Mouse (Mus musculus): Measurements from ENCODE around the gene Lig3. TPM values are rescaled to one million over a fixed set of nuclear protein-coding genes. Genes with fewer than 3 reads are reported as not detected.
A peak's percentile ranks its signal among the peaks of the same experiment; 100 is the strongest.

The Lig3 gene
- 27.3 and 30.7 TPM in 2 replicates for polyA plus RNA-seq (2015; fragmentation: Nextera tagmentation; extraction: Ambion mirVana)

- Histone ChIP-seq H3K36me3 (ENCODE audit: control insufficient read depth, insufficient read depth, low read length) (peaks cover 9% of the 10 kb centered on the region), H3K9ac (ENCODE audit: low read length) (peak within 1 kb of the TSS; percentile 84), H3K9me3 (replicated peaks; ENCODE audit: control insufficient read depth, low read length) (no peaks in the 10 kb centered on the region), H3K27ac (ENCODE audit: low read length) (peak within 1 kb of the TSS; percentile 96), H3K4me2 (ENCODE audit: low read depth, low read length) (peak within 1 kb of the TSS; percentile 63), H3K4me3 (replicated peaks; ENCODE audit: low read length) (peak within 1 kb of the TSS; percentile 64), H3K27me3 (ENCODE audit: control insufficient read depth, insufficient read depth, low read length) (no peaks in the 10 kb centered on the region), H3K4me1 (ENCODE audit: control insufficient read depth, insufficient read depth, low read length) (peaks cover 16% of the 10 kb centered on the region)
- peak; percentile 95 for ATAC-seq (ENCODE audit: insufficient read depth, low FRiP score)
- under 1% methylated on average over 69 of the region's 90 CpGs for WGBS
Observed at GRCm38 (mm10) chr11:82780983-82781903, at the start of gene Lig3. Gene Lig3 (plus strand): TSS chr11:82781108.

GRCm38 (mm10) chr11:82734227-82734626 lies 46.7 kb upstream of the Lig3 start:
- ATAC-seq (ENCODE audit: insufficient read depth, low FRiP score), result no peak

GRCm38 (mm10) chr11:82739006-82739405 lies 41.9 kb upstream of the Lig3 start:
- no peak for ATAC-seq (ENCODE audit: insufficient read depth, low FRiP score)
- H3K4me2 ChIP-seq (ENCODE audit: low read depth, low read length), result no peak overlapping the region
- no peak overlapping the region for H3K4me3 ChIP-seq (replicated peaks; ENCODE audit: low read length)

More at GRCm38 (mm10) chr11:82734227-82734626, 46.7 kb upstream of the Lig3 start:
- H3K9me3 ChIP-seq (replicated peaks; ENCODE audit: control insufficient read depth, low read length), result no peaks in the 10 kb centered on the region
- no peak overlapping the region for H3K4me3 ChIP-seq (replicated peaks; ENCODE audit: low read length)
- H3K36me3 ChIP-seq (ENCODE audit: control insufficient read depth, insufficient read depth, low read length), result no peaks in the 10 kb centered on the region
- no peaks in the 10 kb centered on the region for H3K27me3 ChIP-seq (ENCODE audit: control insufficient read depth, insufficient read depth, low read length)
- H3K4me1 ChIP-seq (ENCODE audit: control insufficient read depth, insufficient read depth, low read length), result no peaks in the 10 kb centered on the region
- no peak overlapping the region for H3K4me2 ChIP-seq (ENCODE audit: low read depth, low read length)
- H3K27ac ChIP-seq (ENCODE audit: low read length), result no peak overlapping the region
- no peak overlapping the region for H3K9ac ChIP-seq (ENCODE audit: low read length)

GRCm38 (mm10) chr11:82746138-82746537 lies 34.8 kb upstream of the Lig3 start:
- Histone ChIP-seq H3K9ac (ENCODE audit: low read length) (no peak overlapping the region), H3K4me2 (ENCODE audit: low read depth, low read length) (no peak overlapping the region), H3K36me3 (ENCODE audit: control insufficient read depth, insufficient read depth, low read length) (no peaks in the 10 kb centered on the region), H3K4me3 (replicated peaks; ENCODE audit: low read length) (no peak overlapping the region), H3K9me3 (replicated peaks; ENCODE audit: control insufficient read depth, low read length) (no peaks in the 10 kb centered on the region), H3K27ac (ENCODE audit: low read length) (no peak overlapping the region), H3K4me1 (ENCODE audit: control insufficient read depth, insufficient read depth, low read length) (no peaks in the 10 kb centered on the region), H3K27me3 (ENCODE audit: control insufficient read depth, insufficient read depth, low read length) (no peaks in the 10 kb centered on the region)
- 30% methylated on average over 6 of the region's 6 CpGs for WGBS
- ATAC-seq (ENCODE audit: insufficient read depth, low FRiP score), result no peak

More at GRCm38 (mm10) chr11:82739006-82739405, 41.9 kb upstream of the Lig3 start:
- Histone ChIP-seq H3K27ac (ENCODE audit: low read length) (no peak overlapping the region), H3K27me3 (ENCODE audit: control insufficient read depth, insufficient read depth, low read length) (no peaks in the 10 kb centered on the region), H3K36me3 (ENCODE audit: control insufficient read depth, insufficient read depth, low read length) (no peaks in the 10 kb centered on the region), H3K9me3 (replicated peaks; ENCODE audit: control insufficient read depth, low read length) (no peaks in the 10 kb centered on the region), H3K9ac (ENCODE audit: low read length) (no peak overlapping the region), H3K4me1 (ENCODE audit: control insufficient read depth, insufficient read depth, low read length) (no peaks in the 10 kb centered on the region)

- H3K4me2 ChIP-seq (ENCODE audit: low read depth, low read length), result 0 out of 2 replicates have a peak overlapping the region, but pooled peaks have one; percentile 12
- no peak for ATAC-seq (ENCODE audit: insufficient read depth, low FRiP score)
- H3K36me3 ChIP-seq (ENCODE audit: control insufficient read depth, insufficient read depth, low read length), result no peaks in the 10 kb centered on the region
- H3K4me3 ChIP-seq (replicated peaks; ENCODE audit: low read length), result peak overlapping the region; percentile 14
- no peak overlapping the region for H3K27ac ChIP-seq (ENCODE audit: low read length)
- H3K27me3 ChIP-seq (ENCODE audit: control insufficient read depth, insufficient read depth, low read length), result no peaks in the 10 kb centered on the region
- 75% methylated on average over 8 of the region's 8 CpGs for WGBS
- no peaks in the 10 kb centered on the region for H3K4me1 ChIP-seq (ENCODE audit: control insufficient read depth, insufficient read depth, low read length)
- peak overlapping the region; percentile 50 for H3K9ac ChIP-seq (ENCODE audit: low read length)
- H3K9me3 ChIP-seq (replicated peaks; ENCODE audit: control insufficient read depth, low read length), result no peaks in the 10 kb centered on the region
Observed at GRCm38 (mm10) chr11:82746857-82747366, 34.0 kb upstream of the Lig3 start.

- ATAC-seq (ENCODE audit: insufficient read depth, low FRiP score), result no peak
- no peak overlapping the region for H3K4me3 ChIP-seq (replicated peaks; ENCODE audit: low read length)
Observed at GRCm38 (mm10) chr11:82752349-82753115, 28.4 kb upstream of the Lig3 start.

GRCm38 (mm10) chr11:82755919-82756318 lies 25.0 kb upstream of the Lig3 start:
- Histone ChIP-seq H3K36me3 (ENCODE audit: control insufficient read depth, insufficient read depth, low read length) (no peaks in the 10 kb centered on the region), H3K4me2 (ENCODE audit: low read depth, low read length) (no peak overlapping the region), H3K27ac (ENCODE audit: low read length) (no peak overlapping the region), H3K4me3 (replicated peaks; ENCODE audit: low read length) (no peak overlapping the region), H3K9ac (ENCODE audit: low read length) (no peak overlapping the region), H3K27me3 (ENCODE audit: control insufficient read depth, insufficient read depth, low read length) (no peaks in the 10 kb centered on the region; the same call in 1 of the 2 replicates), H3K9me3 (replicated peaks; ENCODE audit: control insufficient read depth, low read length) (no peaks in the 10 kb centered on the region), H3K4me1 (ENCODE audit: control insufficient read depth, insufficient read depth, low read length) (no peaks in the 10 kb centered on the region)
- ATAC-seq (ENCODE audit: insufficient read depth, low FRiP score), result no peak
- 88% methylated on average over 1 of the region's 1 CpGs for WGBS

More at GRCm38 (mm10) chr11:82752349-82753115, 28.4 kb upstream of the Lig3 start:
- H3K4me2 ChIP-seq (ENCODE audit: low read depth, low read length), result no peak overlapping the region
- no peak overlapping the region for H3K9ac ChIP-seq (ENCODE audit: low read length)
- no peaks in the 10 kb centered on the region for H3K36me3 ChIP-seq (ENCODE audit: control insufficient read depth, insufficient read depth, low read length)
- WGBS, result 75% methylated on average over 6 of the region's 6 CpGs
- H3K4me1 ChIP-seq (ENCODE audit: control insufficient read depth, insufficient read depth, low read length), result no peaks in the 10 kb centered on the region
- no peaks in the 10 kb centered on the region for H3K27me3 ChIP-seq (ENCODE audit: control insufficient read depth, insufficient read depth, low read length)
- H3K9me3 ChIP-seq (replicated peaks; ENCODE audit: control insufficient read depth, low read length), result no peaks in the 10 kb centered on the region
- no peak overlapping the region for H3K27ac ChIP-seq (ENCODE audit: low read length)

GRCm38 (mm10) chr11:82762286-82762829 lies 18.6 kb upstream of the Lig3 start:
- Histone ChIP-seq H3K4me1 (ENCODE audit: control insufficient read depth, insufficient read depth, low read length) (peaks cover 14% of the 10 kb centered on the region), H3K9ac (ENCODE audit: low read length) (no peak overlapping the region), H3K4me2 (ENCODE audit: low read depth, low read length) (no peak overlapping the region), H3K4me3 (replicated peaks; ENCODE audit: low read length) (no peak overlapping the region), H3K27me3 (ENCODE audit: control insufficient read depth, insufficient read depth, low read length) (no peaks in the 10 kb centered on the region; the same call in 1 of the 2 replicates), H3K36me3 (ENCODE audit: control insufficient read depth, insufficient read depth, low read length) (0 out of 2 replicates have a peak, but pooled peaks cover 3% of the 10 kb centered on the region), H3K9me3 (replicated peaks; ENCODE audit: control insufficient read depth, low read length) (peaks cover 4% of the 10 kb centered on the region; the same call in 1 of the 2 replicates), H3K27ac (ENCODE audit: low read length) (no peak overlapping the region)
- 80% methylated on average over 6 of the region's 6 CpGs for WGBS
- no peak for ATAC-seq (ENCODE audit: insufficient read depth, low FRiP score)

Measured in stomach, embryonic 16.5 days (tissue).